Mouse (Mus musculus) telencephalon, adult 2 months (tissue): ENCODE measurements around the gene Rab26.

Experiments used
- DNase-seq: peaks from one replicate; pipeline ENCODE4 v3.0.0-alpha.2; 2011; ENCODE audit warnings: low read depth, low spot score

Rab26 gene

DNA sequence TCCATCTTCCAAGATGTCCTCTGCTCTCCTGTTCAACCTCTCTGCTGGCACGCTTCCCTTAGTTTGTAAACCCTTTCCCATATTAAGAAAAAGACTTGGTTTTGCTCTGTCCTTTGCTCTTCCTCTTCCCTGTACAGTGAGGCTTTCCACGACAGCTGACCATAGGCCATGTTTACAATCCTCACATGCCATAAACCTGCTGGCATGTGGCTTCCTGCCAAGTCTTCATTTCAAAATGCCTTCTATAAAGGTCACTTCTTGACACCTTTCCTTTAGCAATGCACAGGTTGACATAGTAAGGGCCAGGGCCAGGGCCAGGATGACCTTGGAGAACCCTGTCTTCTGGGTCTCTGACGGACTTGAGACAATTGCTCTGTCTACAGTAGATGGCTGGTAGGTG lies 12.2 kb upstream of the Rab26 start:
- no peak for DNase-seq

DNA sequence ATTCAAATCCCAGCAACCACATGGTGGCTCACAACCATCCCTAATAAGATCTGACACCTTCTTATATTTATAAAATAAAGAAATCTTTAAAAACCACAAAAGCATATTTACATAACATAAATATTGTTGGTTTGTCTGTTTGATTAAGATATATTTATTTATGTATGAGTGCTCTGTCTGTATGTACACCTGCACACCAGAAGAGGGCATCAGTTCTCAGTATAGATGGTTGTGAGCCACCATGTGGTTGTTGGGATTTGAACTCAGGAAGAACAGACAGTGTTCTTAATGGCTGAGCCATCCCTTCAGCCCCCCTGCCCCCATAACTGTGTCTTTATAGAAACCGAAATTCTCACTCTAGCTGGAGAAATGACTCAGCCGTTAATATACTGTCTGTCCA lies 11.2 kb upstream of the Rab26 start:
- DNase-seq, result no peak

DNA sequence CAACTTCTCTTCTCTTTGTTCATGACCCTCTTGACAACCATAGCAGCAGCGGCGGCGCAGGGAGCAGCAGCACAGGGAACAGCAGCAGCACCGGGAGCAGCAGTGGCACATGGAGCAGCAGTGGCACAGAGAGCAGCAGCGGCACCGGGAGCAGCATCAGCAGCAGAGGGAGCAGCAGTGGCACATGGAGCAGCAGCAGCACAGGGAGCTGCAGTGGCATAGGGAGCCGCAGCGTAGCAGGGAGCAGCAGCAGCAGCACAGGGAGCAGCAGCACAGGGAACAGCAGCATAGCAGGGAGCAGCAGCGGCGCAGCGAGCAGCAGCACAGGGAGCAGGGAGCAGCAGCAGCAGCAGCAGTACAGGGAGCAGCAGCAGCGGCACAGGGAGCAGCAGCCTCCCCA lies 10.6 kb upstream of the Rab26 start:
- DNase-seq, result no peak

DNA sequence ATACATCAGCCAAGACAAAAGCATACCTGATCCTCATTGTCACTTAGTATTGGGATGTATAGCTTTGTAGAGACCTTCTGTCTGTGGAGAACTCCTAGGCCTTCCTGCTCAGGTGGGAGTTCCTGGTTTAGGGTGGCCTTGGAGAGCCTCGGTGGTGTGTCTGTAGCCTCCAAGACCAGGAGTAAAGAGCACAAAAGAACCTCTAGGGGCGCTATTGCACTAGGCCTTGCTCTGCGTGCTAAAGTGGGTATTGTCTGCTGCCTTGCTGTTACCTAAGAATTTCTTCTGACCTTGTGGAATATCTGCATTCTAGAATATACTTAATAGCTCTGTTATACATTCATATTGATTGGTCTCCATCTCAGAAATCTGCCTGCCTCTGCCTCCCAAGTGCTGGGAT lies 6.4 kb upstream of the Rab26 start:
- no peak for DNase-seq

- no peak for DNase-seq
Observed at GRCm38 (mm10) chr17:24538950-24539349, 4.9 kb upstream of the Rab26 start.

DNA sequence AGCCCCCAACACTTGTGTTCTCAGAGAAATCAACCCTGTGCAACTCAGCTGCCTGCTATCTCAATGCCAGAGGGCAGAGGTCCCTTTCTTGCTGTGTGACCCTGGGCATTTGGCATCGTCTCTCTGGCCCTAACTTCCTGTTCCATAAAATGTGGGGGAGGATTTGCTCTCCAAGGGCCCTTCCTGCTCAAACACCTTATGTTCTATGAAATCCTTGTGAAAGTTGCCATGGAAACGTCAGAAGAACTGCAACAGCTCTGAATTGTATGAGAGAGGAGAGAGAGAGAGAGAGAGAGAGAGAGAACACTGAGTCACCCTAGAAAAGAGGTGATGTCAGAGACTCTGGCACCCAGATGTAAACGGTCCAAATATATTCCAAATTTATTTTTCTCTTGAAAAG lies 3.5 kb upstream of the Rab26 start:
- peak; percentile 89 for DNase-seq

- DNase-seq, result peak; percentile 81
Observed at GRCm38 (mm10) chr17:24535300-24535699, 1.3 kb upstream of the Rab26 start.

DNA sequence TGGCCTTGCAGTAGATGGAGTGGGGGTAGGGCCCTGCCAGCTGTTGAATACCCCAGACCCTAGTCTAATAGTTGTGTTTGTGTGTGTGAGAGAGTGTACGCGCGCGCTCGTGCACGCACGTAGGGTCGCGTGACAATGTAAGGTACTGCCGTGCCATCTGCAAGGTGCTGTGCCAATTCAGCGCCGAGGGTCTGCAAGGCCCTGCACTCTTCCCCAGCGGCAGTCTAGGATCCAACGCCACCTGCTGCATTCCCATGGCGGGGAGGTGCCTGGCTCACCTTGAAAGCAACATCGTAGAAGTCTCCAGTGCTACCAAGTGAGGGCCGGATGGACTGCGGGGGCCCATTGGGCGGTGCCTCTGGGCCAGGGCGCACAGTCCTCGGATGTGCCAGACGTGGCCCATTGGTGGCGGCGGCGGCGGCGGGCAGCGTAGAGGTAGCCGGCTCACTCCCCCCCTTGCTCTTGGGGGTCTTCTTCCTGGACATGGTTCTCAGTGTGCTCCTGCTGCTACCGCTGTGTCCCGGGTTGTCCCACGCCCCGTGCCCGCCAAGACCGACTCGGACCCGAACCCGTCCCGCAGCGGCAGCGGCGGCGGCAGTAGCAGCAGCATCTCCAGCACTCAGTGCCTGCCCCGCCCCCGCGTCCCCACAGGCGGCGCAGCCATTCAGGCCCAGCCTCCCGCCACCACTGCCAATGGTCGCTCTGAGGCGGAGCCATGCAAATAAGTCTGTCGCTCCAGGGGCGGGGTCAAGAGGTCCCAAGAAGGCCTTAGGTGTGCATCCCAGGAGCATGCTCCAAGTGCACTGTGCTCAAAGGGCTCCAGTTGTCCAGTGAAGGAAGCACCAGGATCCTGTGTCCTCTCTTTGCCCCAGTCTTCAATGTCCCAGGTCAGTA lies 664 bp downstream of the Rab26 start:
- DNase-seq, result peak; percentile 79

- no peak for DNase-seq
Observed at GRCm38 (mm10) chr17:24532045-24532444, 2.0 kb downstream of the Rab26 start.

GRCm38 (mm10) chr17:24531064-24531463 lies 2.9 kb downstream of the Rab26 start:
- no peak for DNase-seq

DNA sequence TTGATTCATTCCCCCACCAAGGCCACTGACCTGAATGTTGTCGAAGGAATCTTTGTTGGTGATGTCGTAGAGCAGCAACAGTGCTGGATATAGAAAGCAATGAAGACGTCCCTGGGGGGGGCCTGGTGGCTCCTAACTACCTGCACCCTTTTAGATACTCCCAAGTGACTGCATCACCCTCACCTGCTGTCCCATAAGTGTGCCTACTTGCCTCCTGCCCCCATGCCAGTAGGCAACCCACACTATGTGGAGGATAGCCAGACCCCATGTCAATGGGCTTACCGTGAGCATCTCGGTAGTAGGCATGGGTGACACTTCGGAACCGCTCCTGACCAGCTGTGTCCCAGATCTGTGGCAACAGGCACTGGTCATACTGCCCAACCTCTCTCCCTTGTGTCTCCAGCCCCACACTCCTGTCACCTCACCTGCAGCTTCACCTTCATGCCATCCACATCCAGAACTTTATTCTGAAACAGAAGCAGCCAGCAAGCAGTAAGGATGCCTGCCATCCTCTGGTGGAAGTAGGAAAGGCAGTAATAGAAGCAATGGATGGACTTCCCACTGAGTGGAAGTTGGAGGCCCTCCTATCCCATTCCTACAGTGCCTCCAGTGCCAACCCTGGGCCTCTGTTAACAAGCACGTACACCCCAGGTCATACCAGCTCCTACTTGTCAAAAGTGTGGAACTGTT lies 3.5 kb downstream of the Rab26 start:
- DNase-seq, result no peak

DNA sequence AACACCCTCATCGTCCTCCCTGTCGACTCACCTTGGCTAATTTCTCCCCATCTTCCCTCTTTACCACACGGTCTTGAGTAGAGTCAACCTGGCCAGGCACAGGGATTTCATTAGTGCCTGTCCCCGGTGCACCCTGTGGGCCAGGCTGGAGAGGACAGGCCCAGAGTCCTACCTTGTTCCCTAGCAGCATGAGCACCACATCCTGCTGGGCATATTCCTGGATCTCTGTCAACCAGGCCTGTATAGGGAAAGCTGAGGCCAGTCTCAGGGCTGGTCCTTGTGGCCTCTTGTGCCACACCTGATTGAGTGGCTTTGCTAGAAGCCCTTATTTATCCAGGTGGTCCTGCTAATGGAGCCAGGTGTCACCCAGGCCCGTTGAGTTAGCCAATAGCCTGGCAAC lies 4.1 kb downstream of the Rab26 start:
- no peak for DNase-seq

- DNase-seq, result no peak
Observed at GRCm38 (mm10) chr17:24529007-24529451, 5.0 kb downstream of the Rab26 start.

- DNase-seq, result no peak
Observed at GRCm38 (mm10) chr17:24528560-24528918, 5.5 kb downstream of the Rab26 start.

DNA sequence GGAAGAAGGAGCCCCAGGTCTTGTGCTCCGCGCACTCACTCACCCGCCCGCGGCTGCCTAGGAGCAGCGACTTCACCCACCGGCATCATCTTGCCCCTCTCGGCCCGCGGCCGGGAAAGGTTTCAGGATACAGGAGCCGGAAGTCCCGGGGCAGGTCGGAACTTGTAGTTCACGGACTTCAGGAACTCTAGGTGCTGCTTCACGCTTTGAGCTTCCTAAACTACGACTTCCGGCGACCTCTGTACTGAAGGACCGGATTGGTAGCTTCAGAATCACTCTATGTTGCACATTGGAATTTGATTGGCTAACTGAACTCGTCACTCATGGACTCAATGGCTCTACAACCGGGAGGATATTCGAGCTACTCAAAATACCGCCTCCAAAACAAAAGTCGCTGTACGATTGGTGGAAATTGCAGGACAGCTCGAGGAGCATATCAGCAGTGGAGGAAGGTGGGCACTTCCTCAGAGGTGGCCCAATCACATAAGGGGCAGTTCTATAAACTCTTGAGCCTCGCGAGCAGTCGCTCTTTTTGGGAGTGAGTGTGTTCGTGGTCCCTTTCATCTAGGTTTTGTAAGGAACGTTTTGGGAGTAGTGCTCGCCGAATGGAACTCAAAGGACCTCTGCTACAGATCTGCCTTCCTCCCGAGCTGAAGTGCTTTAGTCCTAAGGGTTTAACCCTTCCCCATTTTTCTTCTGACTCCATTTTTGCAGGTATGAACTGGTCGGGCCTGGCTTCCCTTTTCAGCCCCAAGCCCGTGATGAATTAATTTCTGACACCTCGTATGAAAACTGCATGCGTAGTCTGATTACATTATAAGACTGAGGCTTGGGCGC lies 6.1 kb downstream of the Rab26 start, which contains the start of gene Traf7:
Gene Traf7 (minus strand): TSS at position 216 of the 837 bp plus-strand sequence.
- DNase-seq, result peak; percentile 100

GRCm38 (mm10) chr17:24527315-24527714 lies 6.7 kb downstream of the Rab26 start:
- DNase-seq, result no peak

DNA sequence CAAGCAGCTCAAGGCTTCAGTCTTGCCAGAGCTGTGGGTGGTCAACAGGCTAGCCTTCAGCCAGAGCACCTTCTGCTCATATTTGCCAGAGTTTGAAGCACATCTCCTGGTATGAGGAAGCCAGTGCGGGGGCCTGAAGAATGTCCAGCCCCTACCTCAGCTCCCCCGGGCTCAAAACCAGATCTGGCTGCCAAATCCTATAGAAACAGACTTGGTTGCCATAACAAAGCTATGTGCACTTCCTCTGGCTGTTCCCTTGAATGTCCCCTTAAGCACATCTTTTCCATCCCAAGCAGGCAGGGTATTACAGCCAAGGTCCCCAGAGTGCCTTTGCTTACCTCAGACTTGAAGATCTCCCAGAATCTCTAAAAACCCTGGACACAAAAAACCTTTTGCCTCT lies 9.3 kb downstream of the Rab26 start:
- DNase-seq, result no peak

GRCm38 (mm10) chr17:24520450-24520849 lies 13.6 kb downstream of the Rab26 start:
- no peak for DNase-seq

- no peak for DNase-seq
Observed at GRCm38 (mm10) chr17:24514270-24515257, 19.4 kb downstream of the Rab26 start.

GRCm38 (mm10) chr17:24513609-24514008 lies 20.4 kb downstream of the Rab26 start:
- no peak for DNase-seq
